Mouse (Mus musculus) cerebellum, adult 2 months (tissue): Measurements from ENCODE around the gene Proser3.

Experiments used
- CTCF ChIP-seq: fragments of 200-500 bp; IDR thresholded peaks from 2 replicates; pipeline ENCODE4 v1.5.1; 2011; ENCODE audit warnings: low read depth, mild to moderate bottlenecking, control low read depth, low read length, moderate library complexity, borderline replicate concordance; ENCODE audit not compliant: insufficient read depth
- POLR2A ChIP-seq: fragments of 200-500 bp; IDR thresholded peaks from 2 replicates; pipeline ENCODE4 v1.6.1; 2011; ENCODE audit warnings: low read length, control low read depth, borderline replicate concordance; ENCODE audit not compliant: insufficient read depth

GRCm38 (mm10) chr7:30553810-30554584, 1.9 kb upstream of the Proser3 start:
- no peak for TF ChIP-seq CTCF
- no peak for TF ChIP-seq POLR2A
